Mouse (Mus musculus) left cerebral cortex, postnatal 25 days (tissue): ENCODE measurements around the gene Cpn2. TPM values are rescaled to one million over a fixed set of nuclear protein-coding genes. Genes with fewer than 3 reads are reported as not detected.

Source experiments
- DNase-seq, 2 experiments: peaks; one replicate each; pipeline ENCODE4 v3.0.0; 2022; ENCODE audit warnings: low spot score in 2 of 2, mixed read lengths in 1 of 2
- intact Hi-C: fragments of 180-260 bp; cut with DNase I; formaldehyde crosslinking; loops from one replicate; pipeline ENCODE4 v1.15.1; 2025
- total RNA-seq, 2 experiments: library from RNA; stranded (reverse); gene quantifications; 2 replicates each; pipeline ENCODE4 v1.2.3; 2021

The Cpn2 gene
- total RNA-seq, 2 experiments from 2014 or later, result not detected

GRCm38 (mm10) chr16:30283743-30284337 lies 16.5 kb upstream of the Cpn2 start:
- DNase-seq, result no peak
- intact Hi-C loops, result no loop called here

- intact Hi-C loops, result no loop called here
- no peak for DNase-seq
Measured at GRCm38 (mm10) chr16:30282844-30283495, 15.7 kb upstream of the Cpn2 start, which contains the start of gene Lrrc15. Lrrc15 (minus strand) TSS chr16:30283256.

- intact Hi-C loops, result no loop called here
Measured at GRCm38 (mm10) chr16:30280676-30281297, 13.5 kb upstream of the Cpn2 start.

GRCm38 (mm10) chr16:30278406-30278805 lies 11.1 kb upstream of the Cpn2 start:
- no peak for DNase-seq

More at GRCm38 (mm10) chr16:30280676-30281297, 13.5 kb upstream of the Cpn2 start:
- DNase-seq, result no peak

GRCm38 (mm10) chr16:30275558-30276340 lies 8.4 kb upstream of the Cpn2 start:
- intact Hi-C loops, result no loop called here
- no peak for DNase-seq

More at GRCm38 (mm10) chr16:30278406-30278805, 11.1 kb upstream of the Cpn2 start:
- intact Hi-C loops, result no loop called here

GRCm38 (mm10) chr16:30273065-30273464 lies 5.8 kb upstream of the Cpn2 start:
- peak in 1 of 2 experiments; percentile 42 for DNase-seq
- intact Hi-C loops, result no loop called here

- peak; percentile 30 to 46 for DNase-seq
Measured at GRCm38 (mm10) chr16:30271941-30272595, 4.8 kb upstream of the Cpn2 start.

GRCm38 (mm10) chr16:30271223-30271761 lies 4.0 kb upstream of the Cpn2 start:
- intact Hi-C loops, result no loop called here
- no peak for DNase-seq

More at GRCm38 (mm10) chr16:30271941-30272595, 4.8 kb upstream of the Cpn2 start:
- intact Hi-C loops, result no loop called here

- DNase-seq, result no peak
- intact Hi-C loops, result no loop called here
Measured at GRCm38 (mm10) chr16:30266561-30266960, 738 bp downstream of the Cpn2 start.

- intact Hi-C loops, result no loop called here
- no peak for DNase-seq
Measured at GRCm38 (mm10) chr16:30265611-30266010, 1.7 kb downstream of the Cpn2 start.

- intact Hi-C loops, result no loop called here
- DNase-seq, result no peak
Measured at GRCm38 (mm10) chr16:30263156-30263555, 4.1 kb downstream of the Cpn2 start.

GRCm38 (mm10) chr16:30262664-30263063 lies 4.6 kb downstream of the Cpn2 start:
- intact Hi-C loops, result no loop called here
- DNase-seq, result peak; percentile 61 to 73

GRCm38 (mm10) chr16:30262157-30262556 lies 5.1 kb downstream of the Cpn2 start:
- no peak for DNase-seq
- intact Hi-C loops, result no loop called here

- intact Hi-C loops, result no loop called here
- no peak for DNase-seq
Measured at GRCm38 (mm10) chr16:30261341-30261740, 6.0 kb downstream of the Cpn2 start.

GRCm38 (mm10) chr16:30260012-30260635 lies 7.2 kb downstream of the Cpn2 start:
- DNase-seq, result no peak
- intact Hi-C loops, result no loop called here

- intact Hi-C loops, result no loop called here
- no peak for DNase-seq
Measured at GRCm38 (mm10) chr16:30259444-30259843, 7.9 kb downstream of the Cpn2 start.

- intact Hi-C loops, result no loop called here
- DNase-seq, result no peak
Measured at GRCm38 (mm10) chr16:30258441-30258840, 8.9 kb downstream of the Cpn2 start.

- intact Hi-C loops, result no loop called here
- DNase-seq, result no peak
Measured at GRCm38 (mm10) chr16:30257718-30258117, 9.6 kb downstream of the Cpn2 start.

- DNase-seq, result no peak
- intact Hi-C loops, result no loop called here
Measured at GRCm38 (mm10) chr16:30255061-30255460, 12.2 kb downstream of the Cpn2 start.
